Comparison of ENCODE assay signal across 10 mouse cellular contexts in genomic region chr7:130654562-130654961, GRCm38 (mm10).
DNase-seq lines count a peak whose midpoint lies in the region; TF ChIP-seq lines count a peak whose summit lies in the region.
"Had no signal": no experiment of that assay in that cellular context is flagged by ENCODE, and none has a peak within 500 bp of the region (broad histone marks: within the 10 kb centered on the region; RNA-seq: fewer than 3 reads in every experiment).

No protein-coding gene starts in this region.

- DNase-seq in ovary, postnatal 36 days (ENCODE audit: low spot score): peak; percentile 49
- no peak for DNase-seq in ovary, postnatal 10 days (ENCODE audit: low spot score)
- peak; percentile 62 to 64 for DNase-seq in heart, postnatal 36 days
- no peak for DNase-seq in liver, adult 2 months (ENCODE audit: extremely low read depth, low read depth, low spot score)
- DNase-seq in yolk sac, embryonic 10.5 days (ENCODE audit: low spot score): peak; percentile 67
- DNase-seq in retina, embryonic 14.5 days (ENCODE audit: low spot score): no peak
- DNase-seq in c-Kit-positive CD71-positive TER-119-positive erythroid progenitor cells, embryonic 14.5 days (ENCODE audit: low spot score): no peak
- DNase-seq in cerebellum, adult 9-11 months: no peak

- H3K4me1 ChIP-seq in liver, adult 2 months (ENCODE audit: control insufficient read depth, insufficient read depth, low read length): peaks cover 8% of the 10 kb centered on the region

- H3K27ac ChIP-seq in liver, adult 2 months (replicated peaks; ENCODE audit: insufficient read depth, low read depth, low read length): 0 out of 2 replicates have a peak overlapping the region, but pooled peaks have one; percentile 28

- no peaks in the 10 kb centered on the region for H3K27me3 ChIP-seq in liver, adult 2 months (ENCODE audit: control insufficient read depth, insufficient read depth, low read length)
- H3K27me3 ChIP-seq: midbrain, embryonic 12.5 days had no signal

- H3K9ac ChIP-seq in liver, adult 2 months (ENCODE audit: low read depth, low read length): no peak overlapping the region
- H3K9ac ChIP-seq: midbrain, embryonic 12.5 days had no signal

- 19% methylated on average over 2 of the region's 2 CpGs for WGBS in liver, adult 2 months

- no peaks in the 10 kb centered on the region; the same call in 1 of the 2 replicates for H3K36me3 ChIP-seq in liver, adult 2 months (ENCODE audit: control insufficient read depth, insufficient read depth, low read length)
- H3K36me3 ChIP-seq: G1E; midbrain, embryonic 12.5 days had no signal

- no peak for TF ChIP-seq CTCF in liver, adult 2 months (IDR thresholded peaks at IDR 0.05; ENCODE audit: low read depth, low read length)

- no peak for TF ChIP-seq POLR2A in liver, adult 2 months (IDR thresholded peaks at IDR 0.05; ENCODE audit: extremely low read depth, insufficient read depth, low read length)

- H3K4me3 ChIP-seq in liver, adult 2 months (ENCODE audit: insufficient read depth, low read depth, low read length): no peak overlapping the region
- H3K4me3 ChIP-seq: midbrain, embryonic 12.5 days had no signal

- intact Hi-C loops in heart, postnatal 36 days (cut with DNase I): loop anchor here (5.0 kb wide), 1 partner anchor 107 kb away; no protein-coding TSS in a partner anchor

- H3K79me2 ChIP-seq in liver, adult 2 months (ENCODE audit: control insufficient read depth, insufficient read depth, low read length): peaks cover 40% of the 10 kb centered on the region

Comparison
In these comparisons a context has a peak if more than half of its experiments do, and no peak if none do; other contexts are left out.
1. DNase-seq: peak in ovary, postnatal 36 days (single experiment), heart, postnatal 36 days (2 of 2) and yolk sac, embryonic 10.5 days (single experiment); none in ovary, postnatal 10 days (single experiment), liver, adult 2 months (single experiment), retina, embryonic 14.5 days (single experiment), c-Kit-positive CD71-positive TER-119-positive erythroid progenitor cells, embryonic 14.5 days (single experiment) and cerebellum, adult 9-11 months (single experiment).